Mouse (Mus musculus): ENCODE measurements around the gene Eloa. TPM values are rescaled to one million over a fixed set of nuclear protein-coding genes. Genes with fewer than 3 reads are reported as not detected.

The Eloa gene
- polyA plus RNA-seq, 1 experiment = 6.2 TPM

DNA sequence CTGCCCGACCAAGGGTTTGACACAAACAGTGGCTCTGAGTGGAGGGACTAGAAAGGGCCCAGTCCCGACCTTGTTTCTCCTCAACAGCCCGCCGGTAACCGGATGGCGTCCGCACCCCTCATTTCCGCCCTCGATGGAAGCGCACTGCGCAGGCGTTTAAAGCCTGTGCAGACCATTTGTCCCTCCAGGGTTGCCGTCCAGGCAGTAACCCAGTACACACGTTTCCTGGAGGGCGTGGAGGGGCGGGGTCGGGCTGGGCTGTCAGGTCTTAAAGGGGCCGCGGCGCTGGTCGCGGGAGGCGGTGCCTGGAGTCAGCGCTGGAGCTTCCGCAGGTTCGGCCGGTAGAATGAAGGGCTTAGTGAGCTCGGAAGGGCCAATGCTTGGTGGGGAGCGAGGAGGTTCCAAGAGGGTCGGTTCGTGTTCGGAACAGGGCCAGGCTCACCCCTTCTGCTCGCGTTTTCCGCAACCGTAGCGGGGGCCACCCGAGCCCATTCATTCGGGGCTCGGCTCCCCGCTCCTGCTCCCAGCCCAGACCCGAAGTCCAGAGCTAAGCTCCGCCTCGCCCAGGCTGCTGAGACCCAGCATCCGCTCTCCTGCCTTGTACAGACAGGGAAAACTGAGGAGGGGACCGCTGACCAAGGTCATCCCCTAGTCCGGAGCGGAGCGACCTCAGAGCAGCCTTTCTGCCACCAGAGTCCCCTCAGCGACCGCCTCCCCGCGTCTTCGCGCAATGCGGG lies 57.9 kb downstream of the Eloa start, which contains the start of gene Gale:
Gene Gale (plus strand): TSS at position 271 of the 737 bp plus-strand sequence.
- peaks cover 11% of the 10 kb centered on the region for H3K4me1 ChIP-seq (ENCODE audit: control insufficient read depth, insufficient read depth, insufficient read length, low read length)
- peak within 1 kb of the TSS; percentile 91 for H3K27ac ChIP-seq (ENCODE audit: insufficient read depth, low read depth, low read length)
- no peaks in the 10 kb centered on the region for H3K27me3 ChIP-seq (ENCODE audit: control insufficient read depth, insufficient read depth, low read length)
- H3K4me3 ChIP-seq (ENCODE audit: low read depth, low read length) = peak within 1 kb of the TSS; percentile 73
- under 1% methylated on average over 56 of the region's 56 CpGs for WGBS
- TF ChIP-seq POLR2A (IDR thresholded peaks at IDR 0.05; ENCODE audit: low read depth, low read length) = peak; percentile 87
- no peak for TF ChIP-seq CTCF (IDR thresholded peaks at IDR 0.05; ENCODE audit: extremely low read depth, insufficient read length, insufficient replicate concordance, low read depth, low read length)
- H3K36me3 ChIP-seq (ENCODE audit: control insufficient read depth, insufficient read depth, low read length) = peaks cover 45% of the 10 kb centered on the region

DNA sequence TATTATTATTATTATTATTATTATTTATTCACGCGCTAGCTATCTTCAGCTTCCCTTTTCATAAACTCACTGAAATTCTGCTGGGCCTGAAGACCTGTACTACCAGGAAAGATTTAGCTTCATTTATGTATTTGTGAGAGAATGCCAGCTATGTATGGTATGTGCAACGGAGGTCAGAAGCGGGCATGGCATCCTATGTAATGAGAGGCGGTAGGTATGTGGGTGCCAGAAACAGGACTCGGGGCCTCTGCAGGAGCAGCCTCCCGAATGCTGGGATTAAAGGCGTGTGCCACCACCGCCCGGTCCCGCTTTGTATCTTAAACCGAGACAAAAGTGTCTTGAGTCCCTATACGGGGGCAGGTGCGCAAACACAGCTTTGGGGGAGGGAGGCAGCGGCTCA lies 58.6 kb downstream of the Eloa start:
- TF ChIP-seq CTCF (IDR thresholded peaks at IDR 0.05; ENCODE audit: extremely low read depth, insufficient read length, insufficient replicate concordance, low read depth, low read length) = no peak
- TF ChIP-seq POLR2A (IDR thresholded peaks at IDR 0.05; ENCODE audit: low read depth, low read length) = no peak
- H3K4me1 ChIP-seq (ENCODE audit: control insufficient read depth, insufficient read depth, insufficient read length, low read length) = peaks cover 15% of the 10 kb centered on the region
- 7% methylated on average over 15 of the region's 15 CpGs for WGBS
- H3K27ac ChIP-seq (ENCODE audit: insufficient read depth, low read depth, low read length) = peak overlapping the region; percentile 89
- H3K36me3 ChIP-seq (ENCODE audit: control insufficient read depth, insufficient read depth, low read length) = peaks cover 39% of the 10 kb centered on the region
- no peaks in the 10 kb centered on the region for H3K27me3 ChIP-seq (ENCODE audit: control insufficient read depth, insufficient read depth, low read length)
- H3K4me3 ChIP-seq (ENCODE audit: low read depth, low read length) = peak overlapping the region; percentile 73

DNA sequence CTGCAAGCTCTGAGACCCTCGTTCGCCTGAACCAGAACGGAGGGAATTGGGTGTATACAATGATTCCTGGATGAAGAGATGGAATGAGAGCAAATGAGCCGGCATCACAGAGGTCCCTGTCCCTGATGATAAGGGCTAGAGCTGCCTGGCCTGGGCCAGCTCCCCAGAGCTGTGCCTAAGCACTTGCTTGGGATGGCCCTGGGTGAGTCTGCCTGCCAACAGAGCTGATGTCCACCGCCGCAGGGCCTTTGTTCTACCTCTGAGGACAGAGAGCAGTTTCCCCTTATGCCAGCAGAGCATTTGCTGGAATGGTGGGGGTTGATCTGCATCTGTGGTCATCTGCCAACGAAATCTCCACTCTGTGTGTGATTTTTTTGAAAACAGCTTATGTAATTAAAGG lies 59.4 kb downstream of the Eloa start:
- no peak for TF ChIP-seq CTCF (IDR thresholded peaks at IDR 0.05; ENCODE audit: extremely low read depth, insufficient read length, insufficient replicate concordance, low read depth, low read length)
- TF ChIP-seq POLR2A (IDR thresholded peaks at IDR 0.05; ENCODE audit: low read depth, low read length) = no peak
- peaks cover 32% of the 10 kb centered on the region for H3K36me3 ChIP-seq (ENCODE audit: control insufficient read depth, insufficient read depth, low read length)
- H3K4me3 ChIP-seq (ENCODE audit: low read depth, low read length) = no peak overlapping the region
- 91% methylated on average over 7 of the region's 7 CpGs for WGBS
- peaks cover 18% of the 10 kb centered on the region for H3K4me1 ChIP-seq (ENCODE audit: control insufficient read depth, insufficient read depth, insufficient read length, low read length)
- no peak overlapping the region for H3K27ac ChIP-seq (ENCODE audit: insufficient read depth, low read depth, low read length)
- H3K27me3 ChIP-seq (ENCODE audit: control insufficient read depth, insufficient read depth, low read length) = no peaks in the 10 kb centered on the region

DNA sequence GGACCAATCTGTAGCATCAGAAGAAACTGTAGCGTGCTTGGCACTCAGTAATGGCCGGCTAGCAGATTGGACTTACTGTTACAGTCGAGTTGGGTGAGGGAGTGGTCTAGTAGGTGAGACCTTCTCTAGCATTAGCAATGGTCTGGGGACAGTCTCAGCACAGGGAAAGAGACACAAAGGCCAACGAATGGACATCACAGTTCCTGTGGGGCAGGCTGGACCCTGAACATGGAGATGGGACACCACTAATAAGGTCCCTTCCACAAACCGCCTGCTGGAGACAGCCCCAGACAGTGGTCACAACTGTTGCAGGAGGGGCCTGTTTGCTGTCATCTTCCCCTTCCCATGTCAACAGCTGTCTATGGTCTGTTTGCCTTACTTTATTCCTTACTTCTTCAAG lies 59.9 kb downstream of the Eloa start:
- no peak for TF ChIP-seq CTCF (IDR thresholded peaks at IDR 0.05; ENCODE audit: extremely low read depth, insufficient read length, insufficient replicate concordance, low read depth, low read length)
- no peak for TF ChIP-seq POLR2A (IDR thresholded peaks at IDR 0.05; ENCODE audit: low read depth, low read length)
- 94% methylated on average over 5 of the region's 5 CpGs for WGBS
- Histone ChIP-seq H3K36me3 (ENCODE audit: control insufficient read depth, insufficient read depth, low read length) (peaks cover 28% of the 10 kb centered on the region), H3K27ac (ENCODE audit: insufficient read depth, low read depth, low read length) (no peak overlapping the region), H3K4me1 (ENCODE audit: control insufficient read depth, insufficient read depth, insufficient read length, low read length) (peaks cover 18% of the 10 kb centered on the region), H3K4me3 (ENCODE audit: low read depth, low read length) (no peak overlapping the region), H3K27me3 (ENCODE audit: control insufficient read depth, insufficient read depth, low read length) (no peaks in the 10 kb centered on the region)

DNA sequence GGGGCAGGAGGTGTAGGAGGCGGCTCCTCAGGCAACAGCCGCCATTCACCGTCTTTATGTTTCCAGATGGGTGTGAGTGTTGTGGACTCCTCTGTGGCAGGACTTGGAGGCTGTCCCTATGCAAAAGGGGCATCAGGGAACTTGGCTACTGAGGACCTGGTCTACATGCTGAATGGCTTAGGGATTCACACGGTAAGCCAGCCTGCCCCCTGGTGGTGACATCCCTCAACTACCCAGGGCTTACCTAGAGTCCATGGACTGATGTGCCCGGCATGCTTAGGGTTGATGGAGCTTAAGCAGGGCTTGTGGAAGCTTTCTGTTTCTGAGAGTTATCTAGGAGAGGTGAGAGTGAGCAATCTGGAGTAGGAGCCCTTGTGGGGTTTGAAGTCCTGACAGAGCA lies 60.8 kb downstream of the Eloa start:
- TF ChIP-seq CTCF (IDR thresholded peaks at IDR 0.05; ENCODE audit: extremely low read depth, insufficient read length, insufficient replicate concordance, low read depth, low read length) (peak; percentile 82; the same call in 1 of the 2 replicates), POLR2A (IDR thresholded peaks at IDR 0.05; ENCODE audit: low read depth, low read length) (0 out of 2 replicates have a peak, but pooled peaks have one; percentile 8)
- Histone ChIP-seq H3K36me3 (ENCODE audit: control insufficient read depth, insufficient read depth, low read length) (peaks cover 26% of the 10 kb centered on the region), H3K27me3 (ENCODE audit: control insufficient read depth, insufficient read depth, low read length) (no peaks in the 10 kb centered on the region), H3K4me3 (ENCODE audit: low read depth, low read length) (no peak overlapping the region), H3K4me1 (ENCODE audit: control insufficient read depth, insufficient read depth, insufficient read length, low read length) (peaks cover 18% of the 10 kb centered on the region), H3K27ac (ENCODE audit: insufficient read depth, low read depth, low read length) (no peak overlapping the region)
- WGBS = 34% methylated on average over 5 of the region's 5 CpGs

DNA sequence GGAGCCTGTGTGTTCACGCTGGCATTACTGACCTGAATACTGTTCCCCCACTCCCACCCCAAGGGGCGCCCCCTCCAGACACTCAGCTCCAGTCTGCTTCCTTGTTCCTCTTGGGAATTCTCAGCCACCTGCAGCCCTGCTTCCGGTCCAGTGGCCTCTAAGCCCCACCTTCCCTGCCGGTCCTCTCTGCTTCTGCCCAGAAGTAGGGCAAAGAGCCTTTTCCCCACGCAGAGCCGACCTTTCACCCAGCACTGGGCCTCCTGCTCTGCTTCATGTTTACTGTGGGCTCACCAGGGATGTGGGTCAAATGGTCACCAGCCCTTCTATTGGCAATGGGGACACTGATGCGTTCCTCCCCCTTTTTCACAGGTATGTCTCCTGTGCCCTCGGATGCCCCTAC lies 63.2 kb downstream of the Eloa start:
- peaks cover 12% of the 10 kb centered on the region for H3K4me1 ChIP-seq (ENCODE audit: control insufficient read depth, insufficient read depth, insufficient read length, low read length)
- H3K27me3 ChIP-seq (ENCODE audit: control insufficient read depth, insufficient read depth, low read length) = no peaks in the 10 kb centered on the region
- H3K27ac ChIP-seq (ENCODE audit: insufficient read depth, low read depth, low read length) = peak overlapping the region; percentile 94
- H3K36me3 ChIP-seq (ENCODE audit: control insufficient read depth, insufficient read depth, low read length) = peaks cover 33% of the 10 kb centered on the region
- peak overlapping the region; percentile 35 for H3K4me3 ChIP-seq (ENCODE audit: low read depth, low read length)
- WGBS = 16% methylated on average over 8 of the region's 8 CpGs
- TF ChIP-seq POLR2A (IDR thresholded peaks at IDR 0.05; ENCODE audit: low read depth, low read length) (no peak), CTCF (IDR thresholded peaks at IDR 0.05; ENCODE audit: extremely low read depth, insufficient read length, insufficient replicate concordance, low read depth, low read length) (no peak)

DNA sequence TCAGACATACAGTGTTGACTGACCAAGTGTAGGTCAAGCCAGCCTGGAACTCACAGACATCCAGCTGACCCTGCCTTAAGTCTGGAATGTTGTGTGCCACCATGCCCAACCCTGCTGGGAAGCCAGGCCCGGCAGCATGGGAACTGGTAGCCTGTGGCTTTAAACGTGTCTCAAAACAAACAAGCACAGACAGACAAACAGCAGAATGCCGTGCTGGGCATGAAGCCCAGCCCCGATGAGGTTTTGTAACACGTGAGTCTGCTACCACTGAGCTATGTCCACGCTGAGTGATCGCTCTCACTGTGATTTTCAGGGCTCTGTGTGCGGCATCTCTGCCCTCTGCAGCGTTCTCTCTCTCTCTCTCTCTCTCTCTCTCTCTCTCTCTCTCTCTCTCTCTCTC lies 65.7 kb downstream of the Eloa start:
- WGBS = 78% methylated on average over 9 of the region's 9 CpGs
- Histone ChIP-seq H3K27me3 (ENCODE audit: control insufficient read depth, insufficient read depth, low read length) (no peaks in the 10 kb centered on the region), H3K4me1 (ENCODE audit: control insufficient read depth, insufficient read depth, insufficient read length, low read length) (peaks cover 17% of the 10 kb centered on the region), H3K36me3 (ENCODE audit: control insufficient read depth, insufficient read depth, low read length) (peaks cover 38% of the 10 kb centered on the region), H3K4me3 (ENCODE audit: low read depth, low read length) (no peak overlapping the region), H3K27ac (ENCODE audit: insufficient read depth, low read depth, low read length) (no peak overlapping the region)
- no peak for TF ChIP-seq CTCF (IDR thresholded peaks at IDR 0.05; ENCODE audit: extremely low read depth, insufficient read length, insufficient replicate concordance, low read depth, low read length)
- no peak for TF ChIP-seq POLR2A (IDR thresholded peaks at IDR 0.05; ENCODE audit: low read depth, low read length)
